Mouse (Mus musculus) heart, adult 2 months (tissue): ENCODE results near the gene Ttc28. TPM values are rescaled to one million over a fixed set of nuclear protein-coding genes. Genes with fewer than 3 reads are reported as not detected.

Experiments
- DNase-seq, 2 experiments: peaks; one replicate each; pipeline ENCODE4 v3.0.0; 2021
- H3K27ac ChIP-seq: fragments of 200-600 bp; 2 replicates; pipeline ENCODE4 v1.8.1; 2022
- H3K27me3 ChIP-seq: fragments of 200-500 bp; 2 replicates; pipeline ENCODE4 v1.6.1; 2012; ENCODE audit warnings: mild to moderate bottlenecking, low read length, inconsistent platforms, mixed read lengths; ENCODE audit not compliant: control insufficient read depth, insufficient read depth
- H3K36me3 ChIP-seq: fragments of 200-500 bp; 2 replicates; pipeline ENCODE4 v1.6.1; 2012; ENCODE audit warnings: low read length, inconsistent platforms; ENCODE audit not compliant: control insufficient read depth, insufficient read depth
- H3K4me1 ChIP-seq: fragments of 200-500 bp; 2 replicates; pipeline ENCODE4 v1.6.1; 2011; ENCODE audit warnings: low read length; ENCODE audit not compliant: control insufficient read depth, insufficient read depth
- H3K4me3 ChIP-seq: fragments of 200-600 bp; 2 replicates; pipeline ENCODE4 v1.8.1; 2022
- H3K79me2 ChIP-seq: fragments of 200-500 bp; replicated peaks from 2 replicates; pipeline ENCODE4 v1.6.1; 2012; ENCODE audit warnings: mild to moderate bottlenecking, inconsistent platforms, low read length, moderate library complexity, mixed read lengths; ENCODE audit not compliant: control insufficient read depth, insufficient read depth
- H3K9ac ChIP-seq: fragments of 200-500 bp; 2 replicates; pipeline ENCODE4 v1.6.1; 2012; ENCODE audit warnings: low read depth, mild to moderate bottlenecking, control low read depth, inconsistent platforms, low read length, mixed read lengths
- CTCF ChIP-seq: fragments of 200-600 bp; IDR thresholded peaks from 2 replicates; pipeline ENCODE4 v1.8.1; 2022; ENCODE audit warnings: antibody characterized with exemption, mild to moderate bottlenecking, moderate library complexity
- EP300 ChIP-seq: fragments of 200-500 bp; IDR thresholded peaks from 2 replicates; pipeline ENCODE4 v1.6.1; 2011; ENCODE audit warnings: low read depth, low read length, control low read depth; ENCODE audit not compliant: insufficient read depth
- POLR2A ChIP-seq: fragments of 200-500 bp; IDR thresholded peaks from 2 replicates; pipeline ENCODE4 v1.6.1; 2011; ENCODE audit warnings: mild to moderate bottlenecking, low read depth, low read length, control low read depth; ENCODE audit not compliant: insufficient read depth
- WGBS: fragments of 180-500 bp; shearing (Covaris S2); methylation state at CpG from one replicate; pipeline ENCODE4 v1.1.7; 2018; 5-methylcytosine and 5-hydroxymethylcytosine counted together
- intact Hi-C: fragments of 180-260 bp; cut with DNase I; formaldehyde crosslinking; loops from one replicate; pipeline ENCODE4 v1.15.1; 2025
- polyA plus RNA-seq: library from polyadenylated mRNA; depleted of rRNA; stranded (reverse); fragments of >200 nt; gene quantifications from 2 replicates; pipeline ENCODE4 v1.2.3, GENCODE M21; 2012
- total RNA-seq, 2 experiments: library from RNA; stranded (reverse); gene quantifications; 2 replicates each; pipeline ENCODE4 v1.2.3; 2021

Gene Ttc28
- total and polyA plus RNA-seq, 3 experiments = 7.2 to 15.0 (median 12.3) TPM

DNA sequence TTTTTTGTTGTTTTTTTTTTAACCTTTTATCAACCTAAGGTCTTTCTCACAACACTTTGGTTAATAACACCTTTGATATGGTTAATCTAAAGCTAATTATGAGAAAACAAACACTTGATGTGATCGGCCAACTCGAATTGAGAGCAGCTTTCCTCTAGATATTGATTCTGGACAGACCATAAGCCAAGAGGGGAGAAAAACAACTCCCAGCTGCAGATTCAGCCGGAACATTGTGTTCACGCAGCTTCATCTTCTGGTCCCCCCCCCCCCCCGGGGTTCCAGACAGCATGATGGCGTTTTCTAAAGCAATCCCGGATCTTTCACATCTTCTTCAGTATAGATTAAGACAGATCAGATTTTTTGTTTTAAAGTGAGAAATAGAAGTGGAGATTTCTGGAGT is 194.4 kb downstream of the Ttc28 start:
- Histone ChIP-seq H3K27me3 (no peaks in the 10 kb centered on the region), H3K9ac (no peak overlapping the region), H3K27ac (no peak overlapping the region), H3K4me3 (no peak overlapping the region), H3K4me1 (peaks cover 2% of the 10 kb centered on the region), H3K36me3 (no peaks in the 10 kb centered on the region), H3K79me2 (peaks cover 4% of the 10 kb centered on the region)
- no peak for DNase-seq
- intact Hi-C loops = no loop called here
- WGBS = 73% methylated on average over 7 of the region's 7 CpGs
- TF ChIP-seq POLR2A = no peak
- no peak for TF ChIP-seq CTCF
- TF ChIP-seq EP300 = no peak

DNA sequence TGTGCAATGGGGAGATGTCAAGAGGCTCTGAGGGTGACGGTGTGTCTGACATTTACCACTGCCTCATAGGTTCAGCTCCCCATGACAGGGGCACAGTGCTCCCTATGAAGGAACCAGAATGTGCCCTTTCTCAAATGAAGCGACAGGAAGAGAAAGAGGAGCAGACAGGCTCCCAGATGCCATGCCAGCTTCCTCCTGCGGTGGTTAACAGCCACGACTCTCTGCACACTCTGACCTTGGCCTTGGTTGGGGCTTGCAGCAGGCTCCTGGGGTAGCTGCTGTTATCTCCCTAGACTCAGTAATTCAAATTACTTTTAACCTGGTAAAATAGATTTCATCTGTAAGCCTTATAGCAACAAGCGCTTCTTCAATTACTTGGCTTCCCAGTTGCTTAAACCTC is 196.2 kb downstream of the Ttc28 start:
- intact Hi-C loops = no loop called here
- Histone ChIP-seq H3K9ac (no peak overlapping the region), H3K4me1 (peaks cover 2% of the 10 kb centered on the region), H3K27ac (no peak overlapping the region), H3K4me3 (no peak overlapping the region), H3K36me3 (no peaks in the 10 kb centered on the region), H3K27me3 (no peaks in the 10 kb centered on the region), H3K79me2 (peaks cover 5% of the 10 kb centered on the region)
- DNase-seq = no peak
- TF ChIP-seq EP300 = no peak
- no peak for TF ChIP-seq POLR2A
- TF ChIP-seq CTCF = no peak
- WGBS = 68% methylated on average over 5 of the region's 5 CpGs

DNA sequence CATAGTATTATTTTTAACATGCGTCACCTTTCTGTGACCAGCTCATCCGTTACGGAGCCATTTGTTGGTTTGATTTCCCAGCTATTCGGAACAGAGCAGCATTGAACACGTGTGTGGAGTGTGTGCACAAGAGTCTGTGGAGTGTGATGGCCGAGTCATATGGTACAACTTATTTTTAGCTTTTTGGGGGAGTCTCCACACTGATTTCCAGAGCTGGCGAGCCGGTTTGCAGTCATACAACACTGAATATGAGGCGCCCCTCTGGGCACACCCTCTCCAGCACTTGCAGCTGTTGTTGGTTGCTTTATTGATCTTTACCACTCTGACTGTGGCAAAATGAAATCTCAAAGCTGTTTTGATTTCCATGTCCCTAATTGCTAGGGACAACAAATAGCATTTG is 197.7 kb downstream of the Ttc28 start:
- DNase-seq = no peak
- H3K27me3 ChIP-seq = no peaks in the 10 kb centered on the region
- peaks cover 8% of the 10 kb centered on the region for H3K79me2 ChIP-seq
- no peak overlapping the region for H3K4me3 ChIP-seq
- peaks cover 2% of the 10 kb centered on the region for H3K4me1 ChIP-seq
- no peaks in the 10 kb centered on the region for H3K36me3 ChIP-seq
- no peak overlapping the region for H3K27ac ChIP-seq
- intact Hi-C loops = no loop called here
- no peak for TF ChIP-seq EP300
- TF ChIP-seq CTCF = no peak
- no peak for TF ChIP-seq POLR2A
- H3K9ac ChIP-seq = no peak overlapping the region
- WGBS = 81% methylated on average over 9 of the region's 9 CpGs

DNA sequence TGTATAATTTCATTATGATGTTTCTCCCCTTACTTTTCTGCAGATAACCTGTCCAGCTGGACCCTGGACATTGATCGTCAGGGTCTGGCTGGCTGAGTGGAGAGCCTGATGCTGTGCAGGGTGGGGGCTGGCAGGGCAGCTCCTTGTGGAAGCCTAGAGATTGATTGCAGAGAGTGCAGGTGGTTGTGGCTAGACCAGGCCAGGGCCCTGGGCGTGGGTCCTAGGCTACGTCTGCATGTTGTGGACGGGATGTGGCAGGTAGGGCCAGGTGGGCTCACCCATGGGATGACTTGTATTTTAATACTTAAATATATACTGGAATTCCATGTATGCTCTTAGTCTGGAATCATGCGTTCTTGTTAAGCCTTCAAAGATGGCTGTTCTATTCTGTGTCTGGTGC is 201.0 kb downstream of the Ttc28 start:
- H3K36me3 ChIP-seq = no peaks in the 10 kb centered on the region
- H3K27ac ChIP-seq = no peak overlapping the region
- intact Hi-C loops = no loop called here
- 92% methylated on average over 5 of the region's 5 CpGs for WGBS
- TF ChIP-seq CTCF (no peak), EP300 (no peak), POLR2A (no peak)
- H3K27me3 ChIP-seq = no peaks in the 10 kb centered on the region
- H3K9ac ChIP-seq = no peak overlapping the region
- peaks cover 8% of the 10 kb centered on the region for H3K79me2 ChIP-seq
- H3K4me3 ChIP-seq = no peak overlapping the region
- no peak for DNase-seq
- H3K4me1 ChIP-seq = no peaks in the 10 kb centered on the region; the same call in 1 of the 2 replicates

DNA sequence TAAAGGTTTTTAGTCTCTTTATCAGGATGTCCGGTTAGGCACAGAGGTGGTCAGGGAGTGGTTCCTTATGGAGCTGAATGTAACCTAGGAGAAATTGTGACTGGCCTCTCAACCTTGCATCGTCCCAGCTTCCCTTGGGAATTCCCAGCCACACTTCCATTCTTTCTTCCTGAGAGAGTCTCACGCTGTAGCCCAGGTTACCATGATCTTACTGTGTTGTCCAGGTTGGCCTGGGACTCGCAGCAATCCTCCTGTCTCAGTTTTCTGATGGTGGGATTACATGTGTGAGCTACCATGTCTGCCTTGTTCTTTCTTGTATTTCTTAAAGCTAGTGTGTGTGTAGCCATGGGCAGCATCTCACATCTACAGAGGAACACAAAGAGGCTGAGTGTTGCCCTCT is 206.2 kb downstream of the Ttc28 start:
- no peak for TF ChIP-seq EP300
- TF ChIP-seq POLR2A = no peak
- no peak for TF ChIP-seq CTCF
- no peak overlapping the region for H3K9ac ChIP-seq

DNA sequence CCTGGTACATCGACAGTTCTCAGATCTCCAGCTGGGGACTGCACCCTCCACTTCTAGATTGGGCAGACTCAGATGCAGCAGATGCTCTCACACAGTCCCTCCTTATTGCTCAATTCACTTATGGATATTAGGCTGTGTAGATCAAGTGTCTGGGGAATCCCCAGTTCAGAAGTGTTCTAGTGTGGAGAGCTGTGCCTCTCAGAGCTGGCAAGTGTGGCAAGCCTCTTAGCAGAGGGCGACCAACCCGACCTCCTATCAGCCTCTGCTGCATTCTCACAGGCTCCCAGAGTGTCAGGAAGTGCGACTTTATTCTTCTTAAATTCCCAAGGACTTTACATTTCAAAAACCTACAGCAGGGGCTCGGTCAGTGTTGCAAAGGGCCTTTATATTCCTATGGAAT is 217.1 kb downstream of the Ttc28 start:
- Histone ChIP-seq H3K4me1 (peaks cover 2% of the 10 kb centered on the region; the same call in 1 of the 2 replicates), H3K9ac (no peak overlapping the region), H3K4me3 (no peak overlapping the region), H3K27me3 (no peaks in the 10 kb centered on the region), H3K27ac (no peak overlapping the region), H3K79me2 (no peaks in the 10 kb centered on the region), H3K36me3 (no peaks in the 10 kb centered on the region)
- intact Hi-C loops = no loop called here
- no peak for TF ChIP-seq EP300
- TF ChIP-seq POLR2A = no peak
- TF ChIP-seq CTCF = no peak
- no peak for DNase-seq
- 71% methylated on average over 5 of the region's 5 CpGs for whole genome bisulfite sequencing

More for the DNA sequence above, 206.2 kb downstream of the Ttc28 start:
- Histone ChIP-seq H3K4me3 (no peak overlapping the region), H3K27me3 (no peaks in the 10 kb centered on the region), H3K36me3 (no peaks in the 10 kb centered on the region), H3K79me2 (peaks cover 3% of the 10 kb centered on the region), H3K4me1 (no peaks in the 10 kb centered on the region), H3K27ac (no peak overlapping the region)
- WGBS = 76% methylated on average over 4 of the region's 4 CpGs
- DNase-seq = no peak
- intact Hi-C loops = no loop called here
